In the genomic region with DNA sequence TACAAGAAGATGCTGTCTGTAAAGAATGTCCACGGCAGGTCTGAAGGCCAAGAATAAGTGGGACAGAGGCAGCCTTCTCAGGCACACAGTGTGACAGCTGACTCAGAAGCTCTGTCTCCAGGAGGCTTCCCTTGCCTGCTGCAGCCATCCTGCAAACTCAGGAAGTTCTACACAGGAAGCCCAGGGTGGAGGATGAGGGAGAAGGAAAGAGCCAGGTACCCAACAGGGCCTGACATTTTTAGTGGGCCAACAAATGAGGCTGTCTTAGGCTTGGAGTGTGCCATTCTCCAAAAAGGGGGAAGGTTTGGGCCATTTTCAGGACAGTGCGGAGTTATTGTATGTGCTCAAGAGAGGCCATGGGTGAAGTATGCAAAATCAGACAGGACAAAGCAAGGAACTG, we compare ENCODE assay signal across 21 mouse cellular contexts. TPM values are rescaled to one million over a fixed set of nuclear protein-coding genes. Genes with fewer than 3 reads are reported as not detected.
DNase-seq lines count a peak whose midpoint lies in the region; ATAC-seq lines count a peak whose summit lies in the region.
"Had no signal": no experiment of that assay in that cellular context is flagged by ENCODE, and none has a peak within 500 bp of the region (broad histone marks: within the 10 kb centered on the region; RNA-seq: fewer than 3 reads in every experiment).

No protein-coding gene starts in this region.

- peaks cover 8% of the 10 kb centered on the region; the same call in 1 of the 2 replicates for H3K27me3 ChIP-seq in hindbrain, embryonic 10.5 days (ENCODE audit: insufficient read depth, poor library complexity, severe bottlenecking)
- H3K27me3 ChIP-seq in hindbrain, embryonic 11.5 days (ENCODE audit: control insufficient read depth, insufficient read depth, low read length), result no peaks in the 10 kb centered on the region
- H3K27me3 ChIP-seq in midbrain, embryonic 12.5 days, result peaks cover 20% of the 10 kb centered on the region
- no peaks in the 10 kb centered on the region for H3K27me3 ChIP-seq in liver, embryonic 12.5 days (replicated peaks)
- H3K27me3 ChIP-seq: embryonic facial prominence, embryonic 15.5 days; neural tube, embryonic 13.5 days; stomach, embryonic 15.5 days had no signal

- H3K9ac ChIP-seq in hindbrain, embryonic 11.5 days (ENCODE audit: low read depth, low read length), result no peak overlapping the region
- peak overlapping the region; percentile 24; the same call in 1 of the 2 replicates for H3K9ac ChIP-seq in midbrain, embryonic 12.5 days (replicated peaks)
- H3K9ac ChIP-seq in liver, embryonic 12.5 days, result no peak overlapping the region
- H3K9ac ChIP-seq: embryonic facial prominence, embryonic 15.5 days; liver, embryonic 14.5 days; lung, embryonic 14.5 days; neural tube, embryonic 13.5 days; stomach, embryonic 15.5 days had no signal

- H3K4me2 ChIP-seq in hindbrain, embryonic 11.5 days (replicated peaks; ENCODE audit: low read depth, low read length), result no peak overlapping the region
- H3K4me2 ChIP-seq in midbrain, embryonic 12.5 days (replicated peaks), result peak overlapping the region; percentile 35
- H3K4me2 ChIP-seq in liver, embryonic 12.5 days, result no peak overlapping the region
- H3K4me2 ChIP-seq: embryonic facial prominence, embryonic 15.5 days; lung, embryonic 14.5 days; neural tube, embryonic 13.5 days; stomach, embryonic 15.5 days had no signal

- H3K4me1 ChIP-seq in hindbrain, embryonic 10.5 days (replicated peaks), result peaks cover 34% of the 10 kb centered on the region
- no peaks in the 10 kb centered on the region for H3K4me1 ChIP-seq in hindbrain, embryonic 11.5 days (replicated peaks; ENCODE audit: control insufficient read depth, insufficient read depth, low read length)
- peaks cover 21% of the 10 kb centered on the region for H3K4me1 ChIP-seq in midbrain, embryonic 12.5 days
- H3K4me1 ChIP-seq in liver, embryonic 12.5 days, result no peaks in the 10 kb centered on the region; the same call in 1 of the 2 replicates
- H3K4me1 ChIP-seq: embryonic facial prominence, embryonic 15.5 days; neural tube, embryonic 13.5 days; stomach, embryonic 15.5 days had no signal

- H3K27ac ChIP-seq in hindbrain, embryonic 10.5 days, result peak overlapping the region; percentile 78
- no peak overlapping the region for H3K27ac ChIP-seq in hindbrain, embryonic 11.5 days (ENCODE audit: low read depth, low read length)
- H3K27ac ChIP-seq in midbrain, embryonic 12.5 days (replicated peaks), result peak overlapping the region; percentile 63
- H3K27ac ChIP-seq in liver, embryonic 12.5 days, result no peak overlapping the region
- H3K27ac ChIP-seq: embryonic facial prominence, embryonic 15.5 days; heart, adult 2 months; left cerebral cortex, adult 2 months; liver, embryonic 14.5 days; neural tube, embryonic 13.5 days; stomach, embryonic 15.5 days had no signal

- DNase-seq in hindbrain, embryonic 10.5 days (ENCODE audit: low spot score), result no peak
- no peak for DNase-seq in hindbrain, embryonic 11.5 days (ENCODE audit: low spot score)
- peak; percentile 83 for DNase-seq in cerebellum, adult 11 months
- DNase-seq in cerebellum, adult 8-10 months, result peak; percentile 84
- DNase-seq in retina, postnatal 1 day, result no peak
- DNase-seq in lung, postnatal 4 days, result no peak
- DNase-seq: gastrocnemius, postnatal 36 days; heart, adult 2 months; heart, postnatal 36 days; kidney, adult 18-20 months; thymus, postnatal 25 days had no signal

- 74% methylated on average over 2 of the region's 2 CpGs for WGBS in hindbrain, embryonic 10.5 days
- WGBS in hindbrain, embryonic 11.5 days, result 85% methylated on average over 2 of the region's 2 CpGs
- 54% methylated on average over 2 of the region's 2 CpGs for WGBS in midbrain, embryonic 12.5 days
- WGBS in liver, embryonic 12.5 days (ENCODE audit: insufficient replicate concordance), result 72% methylated on average over 2 of the region's 2 CpGs

- ATAC-seq in hindbrain, embryonic 11.5 days (ENCODE audit: low FRiP score), result no peak
- 0 out of 2 replicates have a peak, but pooled peaks have one; percentile 25 for ATAC-seq in midbrain, embryonic 12.5 days (ENCODE audit: low FRiP score, low read depth)
- no peak for ATAC-seq in liver, embryonic 12.5 days

- H3K36me3 ChIP-seq in hindbrain, embryonic 10.5 days, result no peaks in the 10 kb centered on the region
- no peaks in the 10 kb centered on the region for H3K36me3 ChIP-seq in hindbrain, embryonic 11.5 days (ENCODE audit: control insufficient read depth, insufficient read depth, low read length)
- H3K36me3 ChIP-seq in midbrain, embryonic 12.5 days, result no peaks in the 10 kb centered on the region
- H3K36me3 ChIP-seq in liver, embryonic 12.5 days, result no peaks in the 10 kb centered on the region
- H3K36me3 ChIP-seq: embryonic facial prominence, embryonic 15.5 days; neural tube, embryonic 13.5 days; stomach, embryonic 15.5 days had no signal

- H3K9me3 ChIP-seq in hindbrain, embryonic 10.5 days, result no peaks in the 10 kb centered on the region
- no peaks in the 10 kb centered on the region for H3K9me3 ChIP-seq in hindbrain, embryonic 11.5 days (ENCODE audit: control insufficient read depth, low read length)
- H3K9me3 ChIP-seq in midbrain, embryonic 12.5 days, result no peaks in the 10 kb centered on the region
- H3K9me3 ChIP-seq in liver, embryonic 12.5 days (replicated peaks), result no peaks in the 10 kb centered on the region
- H3K9me3 ChIP-seq: embryonic facial prominence, embryonic 15.5 days; megakaryocyte, embryonic 14.5 days; neural tube, embryonic 13.5 days; stomach, embryonic 15.5 days had no signal

- H3K4me3 ChIP-seq in hindbrain, embryonic 10.5 days, result peak overlapping the region; percentile 20
- no peak overlapping the region for H3K4me3 ChIP-seq in hindbrain, embryonic 11.5 days (ENCODE audit: low read depth, low read length)
- H3K4me3 ChIP-seq in midbrain, embryonic 12.5 days, result peak overlapping the region; percentile 17
- no peak overlapping the region for H3K4me3 ChIP-seq in liver, embryonic 12.5 days
- H3K4me3 ChIP-seq: embryonic facial prominence, embryonic 15.5 days; heart, adult 2 months; left cerebral cortex, adult 2 months; megakaryocyte, embryonic 14.5 days; neural tube, embryonic 13.5 days; stomach, embryonic 15.5 days had no signal

RNA-seq across cellular contexts. Expression of gene Cnpy1, which starts 7.9 kb away (rescaled TPM):
- polyA plus RNA-seq in hindbrain, embryonic 10.5 days (2016; fragmentation: Nextera tagmentation; extraction: Ambion mirVana), result 46.7 and 69.8 TPM in 2 replicates
- polyA plus RNA-seq in hindbrain, embryonic 11.5 days (2014; fragmentation: Nextera tagmentation; extraction: Ambion mirVana), result 63.4 and 73.6 TPM in 2 replicates
- polyA plus RNA-seq in midbrain, embryonic 12.5 days (2016; fragmentation: Nextera tagmentation; extraction: Ambion mirVana), result 96.7 and 148 TPM in 2 replicates
- polyA plus RNA-seq in liver, embryonic 12.5 days (2016; fragmentation: Nextera tagmentation; extraction: Ambion mirVana), result not detected in 2 replicates
- polyA plus RNA-seq: heart, adult 2 months; heart, embryonic 14.5 days had no signal

Comparison
In these comparisons a context has a peak if more than half of its experiments do, and no peak if none do; other contexts are left out.
1. H3K27ac ChIP-seq: peak in hindbrain, embryonic 10.5 days (single experiment) and midbrain, embryonic 12.5 days (single experiment); none in hindbrain, embryonic 11.5 days (single experiment) and liver, embryonic 12.5 days (single experiment).
2. H3K4me3 ChIP-seq: peak in hindbrain, embryonic 10.5 days (single experiment) and midbrain, embryonic 12.5 days (single experiment); none in hindbrain, embryonic 11.5 days (single experiment) and liver, embryonic 12.5 days (single experiment).
3. DNase-seq: peak in cerebellum, adult 11 months (single experiment) and cerebellum, adult 8-10 months (single experiment); none in hindbrain, embryonic 10.5 days (single experiment), hindbrain, embryonic 11.5 days (single experiment), retina, postnatal 1 day (single experiment) and lung, postnatal 4 days (0 of 2).
4. RNA of gene Cnpy1, which starts 7.9 kb away (polyA plus RNA-seq): 96.7 to 148 TPM in midbrain, embryonic 12.5 days, 63.4 to 73.6 TPM in hindbrain, embryonic 11.5 days and 46.7 to 69.8 TPM in hindbrain, embryonic 10.5 days; not detected in liver, embryonic 12.5 days; every median in the first group is over 10 times any median in the second.